Mouse (Mus musculus) hindbrain, postnatal 0 days (tissue): ENCODE measurements around the gene 1700067K01Rik. TPM values are rescaled to one million over a fixed set of nuclear protein-coding genes. Genes with fewer than 3 reads are reported as not detected.
A peak's percentile ranks its signal among the peaks of the same experiment; 100 is the strongest.

Experiments used
- ATAC-seq: fragments of 200-750 bp; cut with Nextera tagmentation; 2 replicates; pipeline ENCODE4 v1.8.0; 2017; ENCODE audit warnings: mild to moderate bottlenecking, moderate TSS enrichment, moderate library complexity
- DNase-seq: peaks from one replicate; pipeline ENCODE4 v3.0.0-alpha.2; 2015; ENCODE audit warnings: low spot score
- H3K27ac ChIP-seq: fragments of 300-500 bp; sonication (generic); 2 replicates; pipeline ENCODE4 v1.5.1; 2014; ENCODE audit warnings: mild to moderate bottlenecking
- H3K27me3 ChIP-seq: fragments of 300-500 bp; sonication (generic); 2 replicates; pipeline ENCODE4 v1.6.1; 2014; ENCODE audit warnings: low read length, mixed read lengths; ENCODE audit not compliant: insufficient read depth
- H3K36me3 ChIP-seq: fragments of 300-500 bp; sonication (generic); 2 replicates; pipeline ENCODE4 v1.6.1; 2014; ENCODE audit warnings: low read length, mixed read lengths; ENCODE audit not compliant: insufficient read depth
- H3K4me1 ChIP-seq: fragments of 300-500 bp; sonication (generic); 2 replicates; pipeline ENCODE4 v1.6.1; 2014; ENCODE audit warnings: antibody characterized with exemption, low read length, mixed read lengths; ENCODE audit not compliant: insufficient read depth
- H3K4me2 ChIP-seq: fragments of 300-500 bp; sonication (generic); 2 replicates; pipeline ENCODE4 v1.6.1; 2014; ENCODE audit warnings: low read depth, mild to moderate bottlenecking, low read length, moderate library complexity, mixed read lengths
- H3K4me3 ChIP-seq: fragments of 300-500 bp; sonication (generic); 2 replicates; pipeline ENCODE4 v1.5.1; 2014; ENCODE audit warnings: low read length
- H3K9ac ChIP-seq: fragments of 300-500 bp; sonication (generic); replicated peaks from 2 replicates; pipeline ENCODE4 v1.6.1; 2014; ENCODE audit warnings: mild to moderate bottlenecking, low read length, moderate library complexity, mixed read lengths
- H3K9me3 ChIP-seq: fragments of 300-500 bp; sonication (generic); 2 replicates; pipeline ENCODE4 v1.6.1; 2016; ENCODE audit warnings: low read length, mixed read lengths
- CTCF ChIP-seq: IDR thresholded peaks from 2 replicates; pipeline ENCODE4 v1.5.1; 2016; ENCODE audit warnings: antibody characterized with exemption, control low read depth, low read depth
- WGBS: fragments of 180-500 bp; shearing (Covaris S2); extraction: QIAGEN DNeasy Blood & Tissue Kit; methylation state at CpG from one replicate; pipeline ENCODE4 v1.1.7; 2014; 5-methylcytosine and 5-hydroxymethylcytosine counted together
- polyA plus RNA-seq: library from polyadenylated mRNA; unstranded; fragments of >200 nt; fragmentation: Nextera tagmentation; extraction: Ambion mirVana; gene quantifications from 2 replicates; pipeline ENCODE4 v1.2.1, GENCODE M21; 2015
- total RNA-seq: library from RNA; depleted of rRNA; stranded (reverse); fragments of >200 nt; gene quantifications from 2 replicates; pipeline ENCODE4 v1.2.3, GENCODE M21; 2014

The 1700067K01Rik gene
- total and polyA plus RNA-seq, 2 experiments from 2014 or later: 0.51 TPM; not detected in 1

DNA sequence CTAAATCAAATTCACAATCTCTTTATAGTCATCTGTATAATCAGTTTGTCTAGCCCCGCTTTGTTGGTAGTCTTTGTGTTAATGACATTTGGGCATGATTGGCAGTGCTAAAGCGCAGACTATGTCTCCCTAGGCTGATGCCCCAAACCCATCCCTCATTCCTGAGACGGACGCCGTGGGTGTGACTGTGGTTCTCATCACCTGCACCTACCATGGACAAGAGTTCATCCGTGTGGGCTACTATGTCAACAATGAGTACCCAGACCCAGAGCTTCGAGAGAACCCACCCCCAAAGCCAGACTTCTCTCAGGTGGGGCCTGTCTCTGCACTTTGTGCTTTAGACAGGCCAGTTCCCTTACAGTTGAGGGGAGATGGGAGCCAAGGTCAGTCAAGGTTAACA is 33.6 kb upstream of the 1700067K01Rik start:
- Histone ChIP-seq H3K4me2 (no peak overlapping the region), H3K9me3 (no peaks in the 10 kb centered on the region), H3K27ac (no peak overlapping the region), H3K9ac (no peak overlapping the region), H3K4me3 (no peak overlapping the region), H3K36me3 (0 out of 2 replicates have a peak, but pooled peaks cover 2% of the 10 kb centered on the region), H3K27me3 (no peaks in the 10 kb centered on the region), H3K4me1 (peaks cover 5% of the 10 kb centered on the region; the same call in 1 of the 2 replicates)
- TF ChIP-seq CTCF: no peak
- no peak for DNase-seq
- WGBS: 94% methylated on average over 7 of the region's 7 CpGs
- no peak for ATAC-seq

DNA sequence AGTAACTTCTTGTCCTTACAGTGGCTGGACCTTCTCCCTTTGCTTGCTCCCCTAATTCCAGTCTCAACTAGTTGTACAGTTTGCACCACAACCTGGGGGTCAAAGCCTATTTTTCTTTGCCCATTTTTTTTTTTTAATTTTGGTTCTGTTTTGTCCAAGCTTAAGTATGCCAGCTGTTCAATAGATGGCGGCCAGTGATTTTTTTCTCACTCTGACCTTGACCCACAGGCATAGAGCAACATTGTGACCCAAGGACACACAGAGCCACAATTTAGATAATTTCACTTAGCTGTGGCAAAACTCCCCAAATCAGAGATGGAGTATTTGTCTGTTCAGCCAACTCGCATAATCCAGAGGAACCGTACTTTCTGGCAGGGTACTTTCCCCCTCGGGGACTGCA is 30.2 kb upstream of the 1700067K01Rik start:
- H3K9ac ChIP-seq: no peak overlapping the region
- WGBS: 89% methylated on average over 4 of the region's 4 CpGs
- ATAC-seq (no peak), DNase-seq (no peak)
- no peak overlapping the region for H3K4me2 ChIP-seq
- H3K27me3 ChIP-seq: no peaks in the 10 kb centered on the region
- peaks cover 18% of the 10 kb centered on the region; the same call in 1 of the 2 replicates for H3K4me1 ChIP-seq
- H3K9me3 ChIP-seq: no peaks in the 10 kb centered on the region
- TF ChIP-seq CTCF: no peak
- no peak overlapping the region for H3K4me3 ChIP-seq
- H3K36me3 ChIP-seq: no peaks in the 10 kb centered on the region
- no peak overlapping the region for H3K27ac ChIP-seq

DNA sequence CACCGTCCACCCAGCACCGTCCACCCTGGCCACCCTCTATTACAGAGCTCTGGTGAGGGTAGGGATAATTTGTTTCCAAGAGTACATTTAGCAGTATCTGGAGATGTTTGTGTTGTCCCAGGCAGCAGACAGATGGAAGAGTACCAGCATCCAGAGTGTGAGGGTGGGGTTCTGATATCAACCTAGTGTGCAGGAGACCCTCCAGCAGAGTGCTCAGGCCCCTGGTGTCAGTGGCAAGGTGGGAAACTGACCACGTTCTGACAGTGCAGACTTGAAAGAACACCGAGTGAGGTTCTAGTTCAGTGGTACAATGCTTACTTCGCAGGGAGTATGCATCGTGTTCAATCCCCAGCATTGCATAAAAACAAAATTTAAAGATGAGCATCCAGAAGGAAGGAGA is 29.6 kb upstream of the 1700067K01Rik start:
- 69% methylated on average over 6 of the region's 6 CpGs for WGBS
- DNase-seq: no peak
- H3K27ac ChIP-seq: peak overlapping the region; percentile 88; the same call in 1 of the 2 replicates
- peaks cover 18% of the 10 kb centered on the region; the same call in 1 of the 2 replicates for H3K4me1 ChIP-seq
- ATAC-seq: no peak
- no peaks in the 10 kb centered on the region for H3K9me3 ChIP-seq
- H3K4me2 ChIP-seq: peak overlapping the region; percentile 89
- no peaks in the 10 kb centered on the region for H3K36me3 ChIP-seq
- peak overlapping the region; percentile 92 for H3K4me3 ChIP-seq
- H3K9ac ChIP-seq: peak overlapping the region; percentile 95
- no peaks in the 10 kb centered on the region for H3K27me3 ChIP-seq
- no peak for TF ChIP-seq CTCF

DNA sequence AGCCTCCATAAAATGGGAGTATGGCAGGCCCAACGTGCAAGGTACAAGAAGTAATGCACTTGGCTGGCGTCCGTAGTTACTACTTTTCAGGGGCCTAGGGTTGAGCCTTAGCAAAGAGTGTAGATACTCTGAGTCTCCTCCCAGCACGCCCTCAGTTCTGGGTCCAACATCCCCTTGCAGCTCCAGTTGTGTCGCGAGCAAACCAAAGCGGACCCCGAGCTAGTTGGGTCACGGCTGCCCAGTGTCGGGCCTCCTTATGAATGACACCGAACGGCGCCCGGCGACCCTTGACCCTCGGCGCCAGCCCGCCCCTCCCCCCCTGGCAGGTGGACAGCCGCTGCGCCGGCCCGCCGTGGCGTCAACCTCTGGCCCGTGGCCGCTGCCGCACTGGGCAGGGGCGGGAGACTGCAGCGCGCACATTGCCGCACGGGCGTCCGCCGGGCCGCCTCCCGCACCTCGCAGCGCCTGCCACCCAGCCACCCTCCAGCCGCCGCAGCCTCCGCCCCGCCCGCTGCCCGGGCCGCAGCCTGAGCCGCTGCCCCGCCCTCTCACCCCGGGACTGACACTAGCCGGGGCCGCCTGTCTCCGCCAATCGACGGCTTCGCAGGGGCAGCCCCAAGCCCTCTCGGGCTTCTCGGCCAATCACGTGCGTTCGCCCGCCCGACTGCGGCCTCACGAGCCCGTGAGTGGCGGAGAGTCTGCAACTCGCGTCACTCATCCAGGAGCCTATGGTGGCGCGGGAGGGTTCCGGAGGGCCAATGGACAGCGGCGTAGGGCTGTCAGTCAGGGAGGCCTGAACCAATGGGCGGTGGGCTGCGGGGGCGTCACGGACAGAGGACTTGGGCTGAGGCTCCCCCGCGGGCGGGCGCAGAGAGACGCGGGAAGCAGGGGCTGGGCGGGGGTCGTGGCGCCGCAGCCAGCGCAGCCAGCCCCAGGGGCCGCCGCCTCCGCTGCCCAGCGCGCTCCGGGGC is 28.9 kb upstream of the 1700067K01Rik start, which contains the start of gene Prkaca:
Gene Prkaca (plus strand): TSS at position 844 of the 971 bp plus-strand sequence.
- H3K4me3 ChIP-seq: peak within 1 kb of the TSS; percentile 92
- H3K9me3 ChIP-seq: no peaks in the 10 kb centered on the region
- H3K4me2 ChIP-seq: peak within 1 kb of the TSS; percentile 93
- ATAC-seq (peak; percentile 99), DNase-seq (peak; percentile 99)
- WGBS: under 1% methylated on average over 84 of the region's 94 CpGs
- H3K27me3 ChIP-seq: no peaks in the 10 kb centered on the region
- peaks cover 21% of the 10 kb centered on the region for H3K4me1 ChIP-seq
- TF ChIP-seq CTCF: no peak
- peak within 1 kb of the TSS; percentile 95 for H3K9ac ChIP-seq
- H3K36me3 ChIP-seq: no peaks in the 10 kb centered on the region
- H3K27ac ChIP-seq: peak within 1 kb of the TSS; percentile 90

DNA sequence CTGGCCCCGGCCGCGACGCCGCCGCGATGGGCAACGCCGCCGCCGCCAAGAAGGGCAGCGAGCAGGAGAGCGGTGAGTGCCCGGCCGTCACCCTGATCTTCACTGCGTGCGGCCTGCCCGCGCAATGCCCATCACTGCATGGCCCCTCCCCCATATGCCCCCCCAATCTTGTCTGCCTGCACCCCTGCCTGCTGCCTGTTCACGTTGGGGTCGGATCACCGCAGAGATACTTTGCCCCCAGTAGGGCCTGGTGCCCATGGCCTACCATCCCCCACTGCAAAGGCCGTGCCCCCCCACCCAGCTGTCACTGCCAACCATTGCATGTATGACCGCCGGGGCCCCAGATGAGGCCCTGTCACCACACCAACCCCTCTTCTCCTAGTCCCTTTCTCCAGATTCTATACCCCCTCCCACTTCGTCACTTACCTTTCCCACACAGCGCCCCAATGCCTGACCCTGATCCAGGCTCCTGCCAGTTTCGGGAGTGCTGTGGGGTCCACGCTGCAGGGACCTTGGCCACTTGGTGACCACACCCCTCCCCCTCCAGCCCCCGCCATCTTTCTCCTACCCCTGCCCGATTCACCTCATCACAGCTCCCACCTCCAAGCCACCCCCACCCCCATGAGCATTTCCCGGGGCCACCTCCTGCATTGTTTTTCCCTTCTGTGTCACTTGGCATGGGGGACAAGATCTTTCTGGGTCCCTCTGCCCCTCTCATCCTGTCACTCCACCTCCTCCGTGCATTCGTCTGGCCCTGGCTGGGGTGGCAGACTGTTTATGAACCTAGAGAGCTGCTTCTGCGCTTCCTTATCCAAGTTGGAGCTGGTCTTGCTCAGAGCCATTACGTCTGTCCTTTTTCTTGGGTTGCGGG is 27.9 kb upstream of the 1700067K01Rik start:
- DNase-seq: peak; percentile 45
- peak; percentile 27 for ATAC-seq
- Histone ChIP-seq H3K27ac (peak overlapping the region; percentile 90), H3K9me3 (no peaks in the 10 kb centered on the region), H3K4me1 (peaks cover 24% of the 10 kb centered on the region), H3K27me3 (no peaks in the 10 kb centered on the region), H3K9ac (peak overlapping the region; percentile 95), H3K36me3 (no peaks in the 10 kb centered on the region), H3K4me3 (peak overlapping the region; percentile 92), H3K4me2 (peak overlapping the region; percentile 93)
- 4% methylated on average over 32 of the region's 37 CpGs for WGBS
- no peak for TF ChIP-seq CTCF

DNA sequence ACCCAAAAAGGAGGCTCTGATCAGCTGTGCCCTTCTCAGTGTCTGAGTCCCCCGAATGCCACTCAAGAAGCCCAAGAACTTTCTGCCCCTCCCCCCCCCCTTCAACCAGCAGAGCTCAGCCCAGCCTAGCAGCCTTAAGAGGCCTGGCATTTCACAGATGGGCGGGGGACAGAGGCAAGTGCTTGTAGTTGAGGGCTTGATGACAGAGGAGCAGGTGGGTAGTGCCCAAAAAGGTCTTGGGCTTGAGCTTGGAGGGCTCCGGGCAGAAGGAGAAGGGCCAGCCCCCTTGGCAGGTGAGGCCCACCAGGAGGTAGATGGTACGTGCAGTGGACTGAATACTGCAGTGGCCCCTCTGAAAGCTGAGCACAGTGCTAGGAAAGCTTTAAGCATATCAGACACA is 26.8 kb upstream of the 1700067K01Rik start:
- WGBS: 81% methylated on average over 4 of the region's 4 CpGs
- DNase-seq: no peak
- Histone ChIP-seq H3K9me3 (no peaks in the 10 kb centered on the region), H3K27ac (no peak overlapping the region), H3K36me3 (no peaks in the 10 kb centered on the region), H3K27me3 (no peaks in the 10 kb centered on the region), H3K4me3 (peak overlapping the region; percentile 92; the same call in 1 of the 2 replicates), H3K4me1 (peaks cover 24% of the 10 kb centered on the region), H3K9ac (peak overlapping the region; percentile 95; the same call in 1 of the 2 replicates), H3K4me2 (peak overlapping the region; percentile 93)
- TF ChIP-seq CTCF: no peak
- ATAC-seq: no peak
